Mouse (Mus musculus) embryo, embryonic 9.5 days (tissue): ENCODE measurements around the gene Fbxo44.

Experiments
- DNase-seq: peaks from one replicate; pipeline ENCODE4 v3.0.0-alpha.2; 2017; ENCODE audit errors: extremely low spot score

Gene Fbxo44

GRCm38 (mm10) chr4:148165551-148165950 is 5.3 kb upstream of the Fbxo44 start:
- no peak for DNase-seq

- no peak for DNase-seq
Observed at GRCm38 (mm10) chr4:148164461-148164860, 4.2 kb upstream of the Fbxo44 start.

GRCm38 (mm10) chr4:148164002-148164439 is 3.7 kb upstream of the Fbxo44 start:
- peak; percentile 72 for DNase-seq

- peak; percentile 97 for DNase-seq
Observed at GRCm38 (mm10) chr4:148159544-148160435, 492 bp downstream of the Fbxo44 start.

GRCm38 (mm10) chr4:148158436-148159348 is 1.6 kb downstream of the Fbxo44 start:
- DNase-seq, result no peak

- DNase-seq, result no peak
Observed at GRCm38 (mm10) chr4:148154982-148155381, 5.3 kb downstream of the Fbxo44 start.

- DNase-seq, result no peak
Observed at GRCm38 (mm10) chr4:148154006-148154405, 6.3 kb downstream of the Fbxo44 start.

- no peak for DNase-seq
Observed at GRCm38 (mm10) chr4:148152547-148152946, 7.7 kb downstream of the Fbxo44 start.

GRCm38 (mm10) chr4:148151267-148152168 is 8.8 kb downstream of the Fbxo44 start, which contains the start of gene Fbxo6:
Fbxo6 (minus strand) TSS chr4:148152140.
- DNase-seq, result peak; percentile 88

GRCm38 (mm10) chr4:148150953-148151266 is 9.4 kb downstream of the Fbxo44 start:
- DNase-seq, result no peak

GRCm38 (mm10) chr4:148150242-148150641 is 10.0 kb downstream of the Fbxo44 start:
- no peak for DNase-seq

- no peak for DNase-seq
Observed at GRCm38 (mm10) chr4:148149540-148149939, 10.7 kb downstream of the Fbxo44 start.

- DNase-seq, result no peak
Observed at GRCm38 (mm10) chr4:148147714-148148113, 12.6 kb downstream of the Fbxo44 start.

GRCm38 (mm10) chr4:148143721-148144120 is 16.6 kb downstream of the Fbxo44 start:
- no peak for DNase-seq

GRCm38 (mm10) chr4:148140098-148141011 is 19.9 kb downstream of the Fbxo44 start:
- peak; percentile 97 for DNase-seq

GRCm38 (mm10) chr4:148139767-148140097 is 20.6 kb downstream of the Fbxo44 start:
- DNase-seq, result no peak

GRCm38 (mm10) chr4:148137503-148137902 is 22.8 kb downstream of the Fbxo44 start:
- no peak for DNase-seq

- no peak for DNase-seq
Observed at GRCm38 (mm10) chr4:148134988-148135387, 25.3 kb downstream of the Fbxo44 start.

GRCm38 (mm10) chr4:148131497-148132081 is 28.7 kb downstream of the Fbxo44 start:
- peak; percentile 84 for DNase-seq
